Mouse (Mus musculus) liver, adult 2 months (tissue): ENCODE results near the gene Cramp1l. TPM values are rescaled to one million over a fixed set of nuclear protein-coding genes. Genes with fewer than 3 reads are reported as not detected.
A peak's percentile ranks its signal among the peaks of the same experiment; 100 is the strongest.

Experiments
- DNase-seq: peaks from one replicate; pipeline ENCODE4 v3.0.0-alpha.2; 2011; ENCODE audit warnings: low read depth, low spot score; ENCODE audit errors: extremely low read depth
- H3K27ac ChIP-seq: fragments of 200-500 bp; replicated peaks from 2 replicates; pipeline ENCODE4 v1.5.1; 2012; ENCODE audit warnings: low read depth, mild to moderate bottlenecking, control low read depth, inconsistent platforms, low read length; ENCODE audit not compliant: insufficient read depth
- H3K27me3 ChIP-seq: fragments of 200-500 bp; 2 replicates; pipeline ENCODE4 v1.6.1; 2012; ENCODE audit warnings: mild to moderate bottlenecking, moderate library complexity, low read length, inconsistent platforms; ENCODE audit not compliant: control insufficient read depth, insufficient read depth
- H3K36me3 ChIP-seq: fragments of 200-500 bp; 2 replicates; pipeline ENCODE4 v1.6.1; 2012; ENCODE audit warnings: low read length, inconsistent platforms; ENCODE audit not compliant: control insufficient read depth, insufficient read depth
- H3K4me1 ChIP-seq: fragments of 200-500 bp; 2 replicates; pipeline ENCODE4 v1.6.1; 2011; ENCODE audit warnings: low read length; ENCODE audit not compliant: control insufficient read depth, insufficient read depth
- H3K4me3 ChIP-seq: fragments of 200-500 bp; 2 replicates; pipeline ENCODE4 v1.5.1; 2011; ENCODE audit warnings: low read depth, mild to moderate bottlenecking, control low read depth, low read length, moderate library complexity; ENCODE audit not compliant: insufficient read depth
- H3K79me2 ChIP-seq: fragments of 200-500 bp; 2 replicates; pipeline ENCODE4 v1.6.1; 2012; ENCODE audit warnings: inconsistent platforms, mild to moderate bottlenecking, low read length, moderate library complexity; ENCODE audit not compliant: control insufficient read depth, insufficient read depth
- H3K9ac ChIP-seq: fragments of 200-500 bp; 2 replicates; pipeline ENCODE4 v1.6.1; 2012; ENCODE audit warnings: low read depth, mild to moderate bottlenecking, control low read depth, inconsistent platforms, low read length
- CTCF ChIP-seq: fragments of 200-500 bp; IDR thresholded peaks from 2 replicates; pipeline ENCODE4 v1.5.1; 2011; ENCODE audit warnings: low read depth, low read length, control low read depth
- POLR2A ChIP-seq: fragments of 200-500 bp; IDR thresholded peaks from 2 replicates; pipeline ENCODE4 v1.6.1; 2011; ENCODE audit warnings: low read length, control low read depth; ENCODE audit not compliant: insufficient read depth; ENCODE audit errors: extremely low read depth
- WGBS: fragments of 180-500 bp; shearing (Covaris S2); methylation state at CpG from one replicate; pipeline ENCODE4 v1.1.7; 2018; 5-methylcytosine and 5-hydroxymethylcytosine counted together
- polyA plus RNA-seq: library from polyadenylated mRNA; depleted of rRNA; stranded (reverse); fragments of >200 nt; gene quantifications from 2 replicates; pipeline ENCODE4 v1.2.3, GENCODE M21; 2012
- total RNA-seq: library from RNA; depleted of rRNA; stranded (reverse); fragments of >200 nt; gene quantifications from 2 replicates; pipeline ENCODE4 v1.2.3, GENCODE M21; 2014

The Cramp1l gene
- total and polyA plus RNA-seq, 2 experiments: 2.7 to 6.5 TPM

DNA sequence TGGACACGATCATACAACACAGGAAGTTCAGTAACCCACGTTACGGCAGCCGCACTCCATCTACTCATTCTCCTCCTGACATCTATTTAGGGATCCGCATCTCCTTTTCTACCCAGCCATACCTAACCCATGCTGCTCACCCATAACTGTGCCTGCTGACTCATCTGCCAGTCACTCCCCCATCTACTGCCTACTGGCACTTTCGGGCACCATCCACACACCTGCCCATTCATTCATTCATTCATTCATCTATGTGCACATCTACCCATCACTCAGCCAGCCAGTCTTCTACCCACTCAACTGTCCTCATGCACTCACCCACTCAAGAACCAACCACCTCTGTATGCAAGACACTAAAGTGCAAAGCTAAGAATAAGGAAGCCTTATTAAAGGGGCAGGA lies 28.4 kb downstream of the Cramp1l start:
- H3K4me1 ChIP-seq: no peaks in the 10 kb centered on the region
- 94% methylated on average over 6 of the region's 6 CpGs for WGBS
- peaks cover 75% of the 10 kb centered on the region for H3K36me3 ChIP-seq
- TF ChIP-seq CTCF (no peak), POLR2A (no peak)
- DNase-seq: no peak
- 0 out of 2 replicates have a peak, but pooled peaks cover 5% of the 10 kb centered on the region for H3K79me2 ChIP-seq
- no peak overlapping the region for H3K27ac ChIP-seq
- H3K9ac ChIP-seq: no peak overlapping the region
- no peak overlapping the region for H3K4me3 ChIP-seq
- H3K27me3 ChIP-seq: no peaks in the 10 kb centered on the region

DNA sequence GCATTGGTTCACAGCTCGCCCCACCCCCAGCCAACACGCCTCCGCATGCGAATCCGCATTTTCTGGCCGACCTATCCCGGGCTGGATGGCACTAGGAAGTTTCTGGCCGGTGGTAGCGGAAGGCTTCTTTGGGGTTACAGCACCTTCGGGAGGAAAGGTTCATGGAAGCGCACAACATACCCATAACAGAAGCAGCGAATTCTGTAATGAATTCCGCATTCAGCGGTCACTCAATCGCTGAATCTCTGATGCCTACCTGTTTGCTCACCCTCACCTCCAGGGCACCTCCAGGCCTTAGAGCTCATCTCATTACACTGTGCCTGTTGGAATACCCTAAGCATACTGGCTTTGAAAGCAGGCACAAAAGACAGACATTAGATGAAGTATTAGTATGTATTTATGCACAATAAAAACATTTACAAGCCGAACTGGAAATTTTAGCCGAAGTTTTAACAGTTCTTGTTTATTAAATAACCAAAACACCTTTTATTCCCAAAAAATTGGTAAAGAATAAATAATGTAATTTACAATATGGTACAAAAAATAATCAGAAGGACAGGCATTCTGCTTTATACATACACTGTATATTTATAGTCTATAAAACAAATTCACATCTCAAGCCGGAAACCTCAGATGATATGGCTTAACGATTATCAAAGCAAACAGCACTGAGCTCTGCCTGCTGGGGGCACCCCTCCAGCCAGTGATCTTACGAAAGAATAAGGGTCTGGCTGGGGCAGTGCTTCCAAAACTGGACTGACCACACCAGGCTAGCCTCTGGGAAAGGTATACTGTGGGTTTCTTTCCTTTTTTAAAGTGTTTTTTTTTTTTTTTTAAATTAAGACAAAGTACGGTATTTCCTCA lies 54.5 kb downstream of the Cramp1l start:
- peak overlapping the region; percentile 15 for H3K4me3 ChIP-seq
- H3K36me3 ChIP-seq: peaks cover 23% of the 10 kb centered on the region
- no peaks in the 10 kb centered on the region for H3K27me3 ChIP-seq
- H3K27ac ChIP-seq: 0 out of 2 replicates have a peak overlapping the region, but pooled peaks have one; percentile 21
- peaks cover 5% of the 10 kb centered on the region for H3K4me1 ChIP-seq
- H3K9ac ChIP-seq: peak overlapping the region; percentile 37; the same call in 1 of the 2 replicates
- WGBS: 11% methylated on average over 21 of the region's 21 CpGs
- TF ChIP-seq CTCF (no peak), POLR2A (no peak)
- H3K79me2 ChIP-seq: peaks cover 3% of the 10 kb centered on the region; the same call in 1 of the 2 replicates
- no peak for DNase-seq

DNA sequence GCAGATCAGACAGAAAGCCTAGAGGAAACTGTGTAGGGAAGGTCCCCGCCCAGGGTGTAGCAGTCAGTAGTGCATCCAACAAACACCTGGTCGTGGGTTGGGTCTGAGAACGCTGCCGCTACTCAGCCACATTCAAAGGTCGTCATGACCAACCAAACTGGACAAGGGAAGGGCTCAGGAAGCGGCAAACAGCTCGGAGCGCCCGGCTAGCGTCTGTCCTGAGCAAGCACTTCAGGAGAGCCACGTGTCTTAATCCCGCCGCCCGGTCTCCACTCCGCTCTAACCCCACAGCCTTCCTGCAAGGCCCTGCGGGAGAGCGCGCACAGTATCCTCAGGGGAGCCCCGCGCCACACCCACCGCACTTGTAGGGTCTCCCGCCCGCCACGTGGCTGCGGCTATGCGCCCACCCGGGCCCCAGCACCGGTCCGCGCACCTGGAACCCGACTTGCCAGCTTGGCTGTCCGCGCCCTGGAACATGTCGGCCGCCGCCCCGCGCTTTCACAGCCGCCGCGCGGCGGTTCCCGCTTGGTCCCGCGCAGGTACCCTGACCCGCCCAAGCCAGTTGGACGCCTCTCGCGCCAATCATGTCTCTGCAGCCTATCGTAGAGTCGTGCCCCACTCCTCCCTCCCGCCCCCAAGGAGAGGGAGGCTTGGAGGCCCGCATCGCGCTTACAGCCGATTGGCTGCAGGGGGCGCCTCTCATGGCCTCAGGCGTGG lies 55.3 kb downstream of the Cramp1l start, which contains the start of gene Jpt2:
TSS of gene Jpt2 (minus strand) at position 555 of the 717 bp plus-strand sequence.
- Histone ChIP-seq H3K27me3 (no peaks in the 10 kb centered on the region), H3K36me3 (peaks cover 18% of the 10 kb centered on the region), H3K27ac (peak within 1 kb of the TSS; percentile 21), H3K4me1 (peaks cover 5% of the 10 kb centered on the region), H3K9ac (peak within 1 kb of the TSS; percentile 69), H3K4me3 (peak within 1 kb of the TSS; percentile 68), H3K79me2 (peaks cover 3% of the 10 kb centered on the region; the same call in 1 of the 2 replicates)
- WGBS: under 1% methylated on average over 59 of the region's 59 CpGs
- peak; percentile 90 for DNase-seq
- TF ChIP-seq CTCF: peak; percentile 36; the same call in 1 of the 2 replicates
- no peak for TF ChIP-seq POLR2A

DNA sequence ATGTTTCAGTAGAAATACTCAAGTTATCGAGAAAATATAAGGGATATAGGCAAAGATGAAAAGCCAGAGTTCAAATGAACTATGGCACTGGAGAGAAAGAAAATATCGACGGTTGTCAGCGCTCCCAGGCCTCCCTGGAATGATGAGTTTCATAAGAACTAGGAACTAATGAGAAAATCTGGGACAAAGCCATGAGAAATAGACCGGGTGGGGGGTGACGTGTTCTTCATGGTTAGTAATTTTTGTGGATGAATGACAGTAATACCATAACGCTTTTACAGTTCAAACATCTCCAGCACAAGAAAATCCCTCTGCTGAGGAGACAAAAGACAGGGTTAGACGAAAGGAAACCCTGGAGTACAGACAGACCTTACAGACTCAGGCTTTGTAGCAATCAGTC lies 56.2 kb downstream of the Cramp1l start:
- WGBS: 26% methylated on average over 8 of the region's 8 CpGs
- Histone ChIP-seq H3K4me1 (peaks cover 5% of the 10 kb centered on the region), H3K27me3 (no peaks in the 10 kb centered on the region), H3K4me3 (peak overlapping the region; percentile 10; the same call in 1 of the 2 replicates), H3K79me2 (peaks cover 3% of the 10 kb centered on the region; the same call in 1 of the 2 replicates), H3K36me3 (peaks cover 14% of the 10 kb centered on the region), H3K27ac (no peak overlapping the region), H3K9ac (peak overlapping the region; percentile 18)
- no peak for DNase-seq
- TF ChIP-seq CTCF: no peak
- no peak for TF ChIP-seq POLR2A

DNA sequence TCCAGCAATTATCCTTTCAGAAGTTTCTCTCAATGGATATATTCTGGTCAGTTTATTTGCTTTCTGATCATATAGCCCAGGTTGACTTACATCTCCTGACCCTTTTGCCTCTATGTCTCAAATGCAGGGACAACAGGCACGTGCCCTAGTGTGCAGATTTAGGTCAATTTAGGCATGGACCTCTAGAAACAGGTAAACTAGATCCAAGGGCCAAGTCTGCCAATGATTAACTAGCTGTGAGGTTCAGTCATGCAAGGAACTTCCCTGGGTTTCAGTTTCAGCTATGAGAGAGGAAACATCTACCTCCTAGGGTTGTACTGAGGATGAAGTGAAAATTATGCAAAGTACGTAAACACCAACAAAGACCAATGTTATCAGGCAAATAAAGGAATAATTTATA lies 62.3 kb downstream of the Cramp1l start:
- DNase-seq: peak; percentile 97
- H3K4me3 ChIP-seq: no peak overlapping the region
- H3K79me2 ChIP-seq: peaks cover 6% of the 10 kb centered on the region; the same call in 1 of the 2 replicates
- peaks cover 11% of the 10 kb centered on the region for H3K36me3 ChIP-seq
- H3K4me1 ChIP-seq: peaks cover 4% of the 10 kb centered on the region
- no peak overlapping the region for H3K9ac ChIP-seq
- H3K27ac ChIP-seq: no peak overlapping the region
- no peaks in the 10 kb centered on the region for H3K27me3 ChIP-seq
- TF ChIP-seq CTCF (no peak), POLR2A (no peak)
- WGBS: 21% methylated on average over 2 of the region's 2 CpGs
